Mouse (Mus musculus) limb, embryonic 13.5 days (tissue): ENCODE data around the gene Itga3. TPM values are rescaled to one million over a fixed set of nuclear protein-coding genes. Genes with fewer than 3 reads are reported as not detected.

Experiments
- ATAC-seq: fragments of 200-750 bp; cut with Nextera tagmentation; 2 replicates; pipeline ENCODE4 v1.8.0; 2017; ENCODE audit warnings: low read depth, moderate number of reproducible peaks, moderate TSS enrichment; ENCODE audit not compliant: low FRiP score
- H3K27ac ChIP-seq: fragments of 300-500 bp; sonication (generic); 2 replicates; pipeline ENCODE4 v1.5.1; 2015; ENCODE audit warnings: inconsistent platforms, mild to moderate bottlenecking, moderate library complexity
- H3K27me3 ChIP-seq: fragments of 300-500 bp; sonication (generic); 2 replicates; pipeline ENCODE4 v1.6.1; 2015; ENCODE audit warnings: mild to moderate bottlenecking, inconsistent platforms
- H3K36me3 ChIP-seq: fragments of 300-500 bp; sonication (generic); 2 replicates; pipeline ENCODE4 v1.6.1; 2015; ENCODE audit warnings: inconsistent platforms, mild to moderate bottlenecking, moderate library complexity
- H3K4me1 ChIP-seq: fragments of 300-500 bp; sonication (generic); 2 replicates; pipeline ENCODE4 v1.6.1; 2015; ENCODE audit warnings: inconsistent platforms
- H3K4me2 ChIP-seq: fragments of 300-500 bp; sonication (generic); replicated peaks from 2 replicates; pipeline ENCODE4 v1.6.1; 2015; ENCODE audit warnings: inconsistent platforms, mild to moderate bottlenecking, moderate library complexity
- H3K4me3 ChIP-seq: fragments of 300-500 bp; sonication (generic); 2 replicates; pipeline ENCODE4 v1.5.1; 2015; ENCODE audit warnings: moderate library complexity, mild to moderate bottlenecking, inconsistent platforms
- H3K9ac ChIP-seq: fragments of 300-500 bp; sonication (generic); 2 replicates; pipeline ENCODE4 v1.6.1; 2015; ENCODE audit warnings: mild to moderate bottlenecking, inconsistent platforms
- H3K9me3 ChIP-seq: fragments of 300-500 bp; sonication (generic); 2 replicates; pipeline ENCODE4 v1.6.1; 2016; ENCODE audit warnings: inconsistent platforms
- WGBS: fragments of 180-500 bp; shearing (Covaris S2); methylation state at CpG from one replicate; pipeline ENCODE4 v1.1.7; 2015; 5-methylcytosine and 5-hydroxymethylcytosine counted together
- polyA plus RNA-seq: library from polyadenylated mRNA; unstranded; fragments of >200 nt; fragmentation: Nextera tagmentation; extraction: Ambion mirVana; gene quantifications from 2 replicates; pipeline ENCODE4 v1.2.1, GENCODE M21; 2015

Gene Itga3
- polyA plus RNA-seq, 1 experiment from 2014 or later: 8.9 TPM

DNA sequence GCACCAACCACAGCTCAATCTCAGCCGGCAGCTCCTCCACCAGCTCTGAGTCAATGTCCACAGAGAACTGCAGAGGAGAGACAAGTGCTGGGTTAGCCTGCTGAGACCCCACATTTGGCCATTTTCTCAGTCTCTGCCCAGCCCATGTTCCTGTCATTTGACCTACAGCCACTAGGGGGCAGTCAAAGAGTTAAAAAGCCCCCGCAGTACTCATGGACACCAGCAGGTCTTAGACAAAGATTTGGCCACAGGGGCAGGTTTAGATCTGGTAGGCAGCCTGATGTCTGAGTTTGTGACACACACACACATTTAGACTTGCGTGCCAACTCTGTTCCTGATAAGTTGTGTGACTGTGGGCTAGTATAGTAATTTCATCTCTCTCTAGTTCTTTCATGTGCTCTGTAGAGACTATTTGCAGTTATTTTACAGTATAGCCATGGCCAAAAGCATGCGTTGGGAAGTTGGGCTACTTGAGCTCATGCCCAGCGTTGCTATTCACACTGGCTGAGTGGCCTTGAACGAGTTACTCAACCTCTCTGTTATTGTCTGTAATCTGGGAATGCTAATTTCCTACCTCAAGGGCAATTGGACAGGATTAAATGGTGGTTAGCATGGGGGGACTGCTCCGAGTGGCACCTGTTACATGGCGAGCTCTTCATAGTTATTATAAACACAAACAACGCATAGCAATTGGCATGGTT, 29.5 kb downstream of the Itga3 start:
- Histone ChIP-seq H3K9ac (no peak overlapping the region), H3K36me3 (no peaks in the 10 kb centered on the region), H3K27me3 (no peaks in the 10 kb centered on the region), H3K4me2 (no peak overlapping the region), H3K4me1 (0 out of 2 replicates have a peak, but pooled peaks cover 4% of the 10 kb centered on the region), H3K27ac (no peak overlapping the region), H3K4me3 (no peak overlapping the region), H3K9me3 (no peaks in the 10 kb centered on the region)
- ATAC-seq: peak; percentile 62
- WGBS: 62% methylated on average over 9 of the region's 9 CpGs

DNA sequence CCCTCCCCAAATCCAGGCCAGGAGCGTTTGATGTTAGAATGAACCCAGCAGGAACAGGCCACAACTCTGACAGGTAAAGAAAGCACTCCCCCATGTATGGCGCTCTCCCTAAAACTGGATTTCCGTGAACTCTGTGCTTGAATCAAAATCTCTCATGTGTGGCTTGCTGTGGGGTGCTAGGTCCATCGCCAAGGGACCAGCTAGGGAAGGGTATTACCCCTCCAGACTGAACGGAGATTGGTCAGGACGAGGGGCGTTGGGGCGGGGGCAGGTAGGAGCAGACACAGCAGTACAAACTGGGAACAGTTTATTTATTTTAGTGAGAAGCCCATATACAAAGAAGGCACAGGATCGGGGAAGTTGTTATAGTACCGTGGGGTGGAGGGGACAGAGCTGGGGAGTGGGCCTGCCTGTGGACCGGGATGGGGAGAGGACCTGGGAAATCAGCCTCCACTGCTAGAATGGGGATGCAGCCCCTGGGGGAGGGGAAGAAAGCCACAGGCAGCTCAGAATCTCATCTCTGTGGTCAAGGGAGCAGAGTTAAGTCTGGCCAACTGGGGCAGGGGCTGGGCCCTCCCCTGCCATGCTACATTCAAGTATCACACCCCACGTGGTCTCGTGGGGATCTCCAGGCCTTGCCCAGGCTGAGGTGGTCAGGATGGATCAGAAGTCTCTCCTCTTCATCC, 32.3 kb downstream of the Itga3 start:
- H3K4me1 ChIP-seq: peaks cover 19% of the 10 kb centered on the region
- no peak overlapping the region for H3K27ac ChIP-seq
- no peaks in the 10 kb centered on the region for H3K27me3 ChIP-seq
- no peak for ATAC-seq
- H3K9me3 ChIP-seq: no peaks in the 10 kb centered on the region
- H3K4me3 ChIP-seq: no peak overlapping the region
- H3K4me2 ChIP-seq: no peak overlapping the region
- H3K9ac ChIP-seq: no peak overlapping the region
- no peaks in the 10 kb centered on the region for H3K36me3 ChIP-seq
- WGBS: 51% methylated on average over 12 of the region's 13 CpGs

DNA sequence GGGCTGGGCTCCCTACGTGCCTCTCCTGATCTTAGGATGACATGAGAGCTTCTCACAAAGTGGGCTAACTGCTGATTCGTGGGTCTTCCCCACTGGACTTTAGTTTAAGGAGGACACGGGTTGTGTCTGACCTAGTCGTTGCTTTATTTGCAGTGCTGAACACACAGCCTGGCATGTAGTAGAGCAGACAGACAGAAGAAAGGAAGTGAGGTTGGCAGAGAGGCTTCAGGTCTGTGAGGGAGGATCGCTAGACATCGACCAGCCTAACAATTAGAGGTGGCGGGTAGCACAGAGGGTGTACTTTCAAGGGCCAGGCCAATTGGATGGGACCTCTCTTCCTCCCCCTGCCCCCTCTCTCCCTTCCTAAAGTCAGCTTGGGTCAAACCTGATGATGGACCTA, 33.0 kb downstream of the Itga3 start:
- peaks cover 19% of the 10 kb centered on the region for H3K4me1 ChIP-seq
- H3K27ac ChIP-seq: no peak overlapping the region
- H3K27me3 ChIP-seq: no peaks in the 10 kb centered on the region
- peaks cover 5% of the 10 kb centered on the region for H3K36me3 ChIP-seq
- 52% methylated on average over 7 of the region's 7 CpGs for WGBS
- H3K4me2 ChIP-seq: no peak overlapping the region
- H3K9ac ChIP-seq: no peak overlapping the region
- ATAC-seq: no peak
- H3K4me3 ChIP-seq: no peak overlapping the region
- H3K9me3 ChIP-seq: no peaks in the 10 kb centered on the region

DNA sequence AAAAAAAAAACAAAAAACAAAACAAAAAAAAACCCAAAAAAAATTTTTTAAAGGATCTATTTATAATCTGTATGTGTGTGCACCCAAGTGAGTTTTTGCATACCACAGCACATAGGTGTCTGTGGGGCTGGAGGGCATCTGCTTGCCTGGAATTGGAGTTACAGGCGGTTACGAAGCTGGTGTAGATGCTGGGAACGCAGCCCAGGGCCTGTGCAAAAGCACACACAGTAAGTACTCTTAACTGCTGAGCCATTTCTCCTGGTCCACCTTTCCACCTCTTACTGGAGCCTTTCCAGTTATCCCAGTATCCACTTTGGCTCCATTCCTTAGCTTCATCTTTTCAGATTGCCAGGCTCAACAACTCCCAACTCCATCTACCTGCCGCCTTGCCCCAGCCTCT, 33.5 kb downstream of the Itga3 start:
- Histone ChIP-seq H3K4me2 (no peak overlapping the region), H3K4me3 (no peak overlapping the region), H3K36me3 (peaks cover 11% of the 10 kb centered on the region), H3K27me3 (no peaks in the 10 kb centered on the region), H3K27ac (no peak overlapping the region), H3K9ac (no peak overlapping the region), H3K4me1 (peaks cover 19% of the 10 kb centered on the region), H3K9me3 (no peaks in the 10 kb centered on the region)
- 86% methylated on average over 4 of the region's 4 CpGs for WGBS
- ATAC-seq: no peak

DNA sequence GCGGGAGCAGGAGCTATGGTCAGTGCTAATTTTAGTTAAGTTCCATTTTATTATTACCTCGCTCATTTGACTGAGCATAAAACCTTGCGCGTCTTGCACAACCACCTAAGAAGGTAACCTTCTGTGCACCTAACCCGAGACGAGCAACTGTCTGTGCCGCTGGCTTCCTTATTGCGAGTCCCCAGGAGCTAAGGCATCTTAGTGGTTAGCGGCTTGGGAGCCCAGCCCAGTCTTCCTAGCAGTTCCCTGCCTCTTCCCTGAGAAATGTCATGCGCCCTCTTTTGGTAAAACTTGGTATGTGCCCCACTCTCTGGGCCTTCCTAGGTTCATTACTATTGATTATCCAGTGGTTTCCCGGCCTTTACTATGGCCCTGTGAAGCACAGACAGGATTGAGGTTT, 34.5 kb downstream of the Itga3 start:
- Histone ChIP-seq H3K36me3 (peaks cover 20% of the 10 kb centered on the region), H3K9ac (peak overlapping the region; percentile 59), H3K4me3 (peak overlapping the region; percentile 81), H3K4me2 (peak overlapping the region; percentile 85), H3K9me3 (no peaks in the 10 kb centered on the region), H3K27ac (peak overlapping the region; percentile 44; the same call in 1 of the 2 replicates), H3K27me3 (no peaks in the 10 kb centered on the region), H3K4me1 (peaks cover 19% of the 10 kb centered on the region)
- 0% methylated on average over 11 of the region's 11 CpGs for WGBS
- ATAC-seq: no peak

DNA sequence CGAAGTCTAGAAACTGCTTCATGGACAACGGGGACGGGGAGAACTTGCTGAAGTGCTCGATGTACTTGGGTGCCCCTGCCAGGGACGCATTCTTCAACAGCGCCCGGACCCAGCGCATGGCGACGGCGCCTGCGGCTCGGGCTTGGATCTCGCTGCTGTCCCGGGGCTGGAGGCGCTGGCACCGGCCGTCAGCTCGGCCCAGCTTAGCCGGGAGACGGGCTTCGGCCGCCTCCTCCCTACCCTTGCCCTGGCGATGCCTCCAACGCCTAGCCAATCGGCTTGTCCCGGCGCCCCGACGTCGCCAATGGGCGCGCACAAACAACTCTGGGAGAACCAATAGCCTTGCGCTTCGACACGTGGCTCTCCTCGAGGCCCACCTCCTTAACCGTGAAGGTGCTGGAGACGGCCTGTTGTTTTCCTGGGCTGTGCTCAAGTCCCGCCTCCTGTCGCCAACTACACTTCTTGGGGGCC, 35.4 kb downstream of the Itga3 start, which contains the start of gene Pdk2:
Pdk2 (minus strand) TSS at position 216 of the 471 bp plus-strand sequence.
- under 1% methylated on average over 41 of the region's 41 CpGs for WGBS

DNA sequence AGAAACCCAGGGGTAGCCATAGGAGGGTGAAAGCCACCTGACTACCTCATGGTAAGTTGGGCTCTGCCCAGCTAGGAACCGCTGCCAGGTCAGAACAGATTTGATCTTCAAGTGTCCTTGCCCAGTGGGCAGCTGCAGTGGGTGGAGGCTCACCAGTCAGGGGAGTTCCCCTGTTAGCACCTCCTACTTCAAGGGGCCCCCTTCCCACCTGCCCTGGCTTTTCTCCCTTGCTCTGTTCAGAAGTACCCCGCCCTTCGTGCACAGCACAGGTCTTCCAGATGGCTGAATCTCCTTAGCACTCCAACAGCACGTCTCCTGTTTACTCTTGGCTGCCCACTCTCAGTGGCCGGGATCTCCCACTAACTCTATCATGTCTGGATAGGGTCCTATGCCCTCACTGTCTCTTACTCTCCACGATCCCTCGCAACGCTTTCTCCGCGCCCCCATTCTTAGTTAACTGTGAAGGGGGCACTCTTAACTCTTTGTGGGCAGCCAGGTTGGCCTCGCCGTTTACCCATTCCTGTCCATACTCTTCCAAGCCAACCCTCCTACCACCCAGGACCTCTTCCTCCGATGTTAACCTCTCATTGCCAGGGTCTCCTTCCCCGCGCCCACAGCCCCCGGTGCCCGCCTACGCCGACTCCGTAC, 36.0 kb downstream of the Itga3 start:
- ATAC-seq: peak; percentile 25
- peak overlapping the region; percentile 77; the same call in 1 of the 2 replicates for H3K27ac ChIP-seq

More for the DNA sequence above, 35.4 kb downstream of the Itga3 start, which contains the start of gene Pdk2:
- Histone ChIP-seq H3K36me3 (peaks cover 29% of the 10 kb centered on the region), H3K4me2 (peak within 1 kb of the TSS; percentile 85), H3K4me3 (peak within 1 kb of the TSS; percentile 81), H3K27ac (peak within 1 kb of the TSS; percentile 77), H3K27me3 (no peaks in the 10 kb centered on the region), H3K9ac (peak within 1 kb of the TSS; percentile 83), H3K4me1 (peaks cover 19% of the 10 kb centered on the region), H3K9me3 (no peaks in the 10 kb centered on the region)
- peak; percentile 97 for ATAC-seq

DNA sequence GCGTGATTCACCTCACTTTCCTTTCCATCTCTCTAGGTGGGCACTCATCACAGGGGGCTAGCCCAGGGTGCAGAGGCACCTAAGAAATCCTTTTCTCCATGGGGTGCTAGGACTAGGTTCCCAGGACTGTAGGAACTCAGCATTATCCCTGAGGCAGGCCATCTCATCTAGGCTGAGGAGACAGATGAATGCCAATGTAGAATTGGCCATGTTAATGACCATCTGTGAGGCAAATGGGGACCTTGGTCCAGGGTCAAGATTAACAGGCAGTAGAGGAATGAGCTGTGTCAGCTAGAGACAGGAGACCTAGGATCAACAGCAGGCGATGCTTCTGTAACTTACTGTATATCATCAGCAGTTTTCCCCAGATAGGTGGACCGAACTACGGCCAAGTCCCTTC, 36.8 kb downstream of the Itga3 start:
- Histone ChIP-seq H3K9ac (peak overlapping the region; percentile 83; the same call in 1 of the 2 replicates), H3K4me3 (peak overlapping the region; percentile 81), H3K4me2 (peak overlapping the region; percentile 85)

More for the DNA sequence above, 36.0 kb downstream of the Itga3 start:
- Histone ChIP-seq H3K9me3 (no peaks in the 10 kb centered on the region), H3K9ac (peak overlapping the region; percentile 83), H3K27me3 (no peaks in the 10 kb centered on the region), H3K36me3 (peaks cover 34% of the 10 kb centered on the region), H3K4me3 (peak overlapping the region; percentile 81), H3K4me2 (peak overlapping the region; percentile 85), H3K4me1 (peaks cover 19% of the 10 kb centered on the region)
- under 1% methylated on average over 20 of the region's 20 CpGs for WGBS

DNA sequence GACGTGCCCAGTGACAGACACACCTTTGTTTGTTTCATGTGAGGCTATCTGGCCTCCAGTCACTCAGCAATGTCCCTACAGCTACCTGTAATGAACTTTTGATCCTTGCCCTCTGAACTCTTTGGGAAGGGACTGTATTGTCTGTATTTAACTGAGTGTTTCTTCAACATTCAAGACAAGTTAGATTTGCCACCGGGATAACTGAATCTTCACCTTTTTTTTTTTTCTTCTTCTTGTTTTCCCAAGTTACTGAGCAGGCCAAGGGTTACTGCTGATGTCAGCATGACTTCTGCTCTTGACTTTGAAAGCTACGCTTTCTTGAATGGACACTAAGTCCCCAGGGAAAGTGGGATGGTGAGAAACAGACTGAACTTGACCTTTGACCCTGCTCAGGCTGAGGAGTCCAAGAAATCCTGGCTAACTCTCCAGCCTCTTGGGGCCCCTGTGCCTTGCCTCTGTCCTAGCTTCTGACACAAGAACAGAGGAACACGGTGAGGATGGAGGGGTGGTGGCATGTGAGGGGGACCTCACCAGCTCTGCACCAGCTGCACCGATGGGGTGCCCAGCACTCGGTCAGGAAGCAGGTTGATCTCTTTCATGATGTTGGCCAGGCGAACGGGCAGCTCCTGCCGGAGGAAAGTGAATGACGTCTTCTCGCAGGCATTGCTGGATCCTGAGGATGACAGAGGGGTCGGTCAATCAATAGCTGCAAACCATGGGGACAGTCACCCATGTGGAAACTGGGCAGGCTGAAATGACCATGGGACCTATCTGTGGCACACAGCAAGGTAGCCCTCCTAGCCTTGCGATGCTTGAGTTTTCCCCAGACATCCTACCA, 37.6 kb downstream of the Itga3 start:
- Histone ChIP-seq H3K4me1 (peaks cover 19% of the 10 kb centered on the region), H3K4me3 (no peak overlapping the region), H3K9ac (no peak overlapping the region), H3K27me3 (no peaks in the 10 kb centered on the region), H3K36me3 (peaks cover 35% of the 10 kb centered on the region), H3K9me3 (no peaks in the 10 kb centered on the region), H3K4me2 (no peak overlapping the region), H3K27ac (no peak overlapping the region)
- WGBS: 85% methylated on average over 13 of the region's 13 CpGs
- no peak for ATAC-seq

More for the DNA sequence above, 36.8 kb downstream of the Itga3 start:
- no peaks in the 10 kb centered on the region for H3K9me3 ChIP-seq
- 76% methylated on average over 4 of the region's 4 CpGs for WGBS
- no peak overlapping the region for H3K27ac ChIP-seq
- no peaks in the 10 kb centered on the region for H3K27me3 ChIP-seq
- ATAC-seq: no peak
- peaks cover 19% of the 10 kb centered on the region for H3K4me1 ChIP-seq
- peaks cover 35% of the 10 kb centered on the region for H3K36me3 ChIP-seq

DNA sequence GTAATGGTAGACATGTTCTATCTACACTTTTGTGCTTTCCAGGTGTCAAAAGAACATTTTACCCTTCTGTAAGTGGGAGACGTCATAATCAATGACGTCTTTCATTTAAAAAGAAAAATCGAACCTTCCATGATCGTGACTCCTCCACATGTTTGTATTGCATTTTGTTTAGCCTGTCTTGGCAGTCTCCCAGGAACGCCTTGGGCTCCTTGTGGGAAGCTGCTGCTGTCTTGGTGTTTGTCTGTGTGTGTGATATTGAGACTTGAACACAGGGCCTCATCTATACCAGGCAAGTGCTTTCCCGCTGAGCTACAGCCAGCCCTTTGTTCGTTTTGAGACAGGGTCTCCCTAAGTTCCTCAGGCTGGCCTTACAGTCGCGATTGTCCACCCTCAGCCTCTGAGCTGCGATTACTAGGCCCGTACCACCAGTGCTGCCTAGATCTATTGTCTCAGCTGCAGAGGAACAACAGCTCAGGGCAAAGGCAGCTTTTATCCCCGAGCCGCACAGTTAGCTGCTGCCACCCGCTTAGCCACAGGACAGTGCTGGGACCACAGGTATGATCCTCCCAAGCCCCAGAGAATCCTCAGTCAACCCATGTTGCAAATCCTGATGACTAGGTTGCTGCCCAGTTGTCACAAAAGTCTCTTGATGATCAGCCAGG, 38.3 kb downstream of the Itga3 start:
- no peak overlapping the region for H3K27ac ChIP-seq
- H3K9me3 ChIP-seq: no peaks in the 10 kb centered on the region
- H3K36me3 ChIP-seq: peaks cover 35% of the 10 kb centered on the region
- no peak for ATAC-seq
- H3K4me1 ChIP-seq: peaks cover 19% of the 10 kb centered on the region
- H3K27me3 ChIP-seq: 0 out of 2 replicates have a peak, but pooled peaks cover 3% of the 10 kb centered on the region
- no peak overlapping the region for H3K9ac ChIP-seq
- WGBS: 82% methylated on average over 14 of the region's 14 CpGs
- no peak overlapping the region for H3K4me3 ChIP-seq
- H3K4me2 ChIP-seq: no peak overlapping the region

DNA sequence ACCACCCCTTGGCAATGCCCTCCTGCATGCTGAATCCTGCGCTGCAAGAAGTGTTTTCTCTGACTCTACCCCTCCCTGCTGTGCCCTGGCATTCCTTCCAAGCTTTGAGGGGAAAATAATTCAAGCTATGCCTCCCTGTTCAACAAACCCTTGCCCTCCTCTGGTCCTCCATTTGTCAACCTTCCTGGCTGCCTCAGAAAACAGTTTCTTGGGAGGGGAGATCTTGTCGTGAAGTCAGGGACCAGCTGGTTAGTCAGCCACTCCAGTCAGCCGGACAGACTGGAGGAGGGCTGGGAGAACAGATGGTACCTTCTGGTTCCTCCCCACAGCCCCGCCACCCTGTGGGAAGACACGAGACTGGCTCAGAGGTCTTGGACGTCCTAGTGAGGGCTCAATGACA, 39.3 kb downstream of the Itga3 start:
- no peak for ATAC-seq
- H3K4me3 ChIP-seq: no peak overlapping the region
- no peaks in the 10 kb centered on the region for H3K9me3 ChIP-seq
- peaks cover 35% of the 10 kb centered on the region for H3K36me3 ChIP-seq
- WGBS: 58% methylated on average over 6 of the region's 6 CpGs
- 0 out of 2 replicates have a peak, but pooled peaks cover 3% of the 10 kb centered on the region for H3K27me3 ChIP-seq
- H3K27ac ChIP-seq: no peak overlapping the region
- no peak overlapping the region for H3K9ac ChIP-seq
- no peak overlapping the region for H3K4me2 ChIP-seq
- peaks cover 17% of the 10 kb centered on the region for H3K4me1 ChIP-seq
